Mouse (Mus musculus): ENCODE measurements around the gene Grik4.

GRCm38 (mm10) chr9:42798280-42798679 is 146.0 kb downstream of the Grik4 start:
- TF ChIP-seq CTCF (conservative IDR thresholded peaks at IDR 0.05; ENCODE audit: low read length) (no peak), NANOG (IDR thresholded peaks at IDR 0.05; ENCODE audit: borderline replicate concordance, low read length) (no peak), POU5F1 (IDR thresholded peaks at IDR 0.05; ENCODE audit: borderline replicate concordance, low read length) (no peak)

All from E14TG2a.4 (cell line).